24 mouse cellular contexts compared by ENCODE assay signal in the genomic region with DNA sequence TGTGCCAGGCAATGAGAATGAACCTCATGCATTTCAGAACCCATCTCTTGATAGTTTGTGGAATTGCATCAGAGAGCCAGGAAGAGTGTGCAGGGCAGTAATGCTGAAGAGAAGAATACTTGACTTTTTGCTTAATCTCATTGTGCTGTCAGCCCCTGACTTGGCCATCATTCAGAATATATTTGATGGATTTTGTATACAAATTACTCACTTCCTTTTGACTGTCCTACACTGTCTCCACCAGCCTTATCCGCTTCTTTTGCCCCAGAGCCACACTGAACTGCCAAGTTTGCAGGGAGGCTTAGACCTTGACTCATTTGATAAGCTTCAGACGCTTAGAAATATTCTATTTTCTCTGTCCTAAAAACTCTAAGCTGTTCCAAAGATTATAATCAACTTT.
DNase-seq lines count a peak whose midpoint lies in the region; TF ChIP-seq lines count a peak whose summit lies in the region.
"Had no signal": no experiment of that assay in that cellular context is flagged by ENCODE, and none has a peak within 500 bp of the region (broad histone marks: within the 10 kb centered on the region; RNA-seq: fewer than 3 reads in every experiment).

No protein-coding gene starts in this region.

- TF ChIP-seq EP300 in heart, adult 2 months (IDR thresholded peaks at IDR 0.05; ENCODE audit: insufficient read depth, low read depth, low read length) = no peak

- DNase-seq in heart, adult 2 months = no peak
- no peak for DNase-seq in heart, postnatal 10 days
- DNase-seq in 3T3-L1 (ENCODE audit: low read depth, low spot score) (peak; percentile 68), 416B (ENCODE audit: low read depth) (peak; percentile 40)
- no peak for DNase-seq in kidney, postnatal 10 days
- no peak for DNase-seq in lung, adult 18-20 months
- DNase-seq: cerebellum, adult 2 months; cerebellum, postnatal 25 days; gastrocnemius, postnatal 14 days; kidney, postnatal 36 days; layer of hippocampus, postnatal 36 days; liver; lung, postnatal 4 days; midbrain, embryonic 14.5 days; right cerebral cortex, postnatal 4 days; thymus, adult 18-20 months; thymus, postnatal 36 days had no signal

- H3K9ac ChIP-seq in heart, adult 2 months (ENCODE audit: low read depth, low read length) = no peak overlapping the region
- H3K9ac ChIP-seq: forebrain, embryonic 13.5 days; heart, embryonic 12.5 days; hindbrain, embryonic 14.5 days; neural tube, embryonic 15.5 days had no signal

- no peaks in the 10 kb centered on the region for H3K79me2 ChIP-seq in heart, adult 2 months (replicated peaks; ENCODE audit: control insufficient read depth, insufficient read depth, low read length)

- peak overlapping the region; percentile 18; the same call in 1 of the 2 replicates for H3K27ac ChIP-seq in heart, adult 2 months
- peak overlapping the region; percentile 78 for H3K27ac ChIP-seq in cortical plate, adult 2 months (ENCODE audit: insufficient read depth, low read length)
- H3K27ac ChIP-seq: forebrain, embryonic 13.5 days; hindbrain, embryonic 14.5 days; neural tube, embryonic 15.5 days; stomach, postnatal 0 days had no signal

- H3K4me1 ChIP-seq in heart, adult 2 months (ENCODE audit: control insufficient read depth, insufficient read depth, low read length) = no peaks in the 10 kb centered on the region; the same call in 1 of the 2 replicates
- no peaks in the 10 kb centered on the region; the same call in 1 of the 2 replicates for H3K4me1 ChIP-seq in cortical plate, adult 2 months (ENCODE audit: control insufficient read depth, insufficient read depth, low read length)
- H3K4me1 ChIP-seq: forebrain, embryonic 13.5 days; heart, embryonic 12.5 days; neural tube, embryonic 15.5 days had no signal

- no peak for TF ChIP-seq CTCF in heart, adult 2 months (IDR thresholded peaks at IDR 0.05)
- TF ChIP-seq CTCF in cortical plate, adult 2 months (IDR thresholded peaks at IDR 0.05; ENCODE audit: extremely low read depth, insufficient read depth, low read length) = no peak

- 30% methylated on average over 2 of the region's 2 CpGs for WGBS in heart, adult 2 months

- H3K36me3 ChIP-seq in heart, adult 2 months (ENCODE audit: control insufficient read depth, insufficient read depth, low read length) = no peaks in the 10 kb centered on the region
- H3K36me3 ChIP-seq: G1E; heart, embryonic 12.5 days; neural tube, embryonic 15.5 days had no signal

- intact Hi-C loops in heart, adult 2 months (cut with DNase I) = no loop called here
- intact Hi-C loops in heart, postnatal 10 days (cut with DNase I) = no loop called here

- H3K27me3 ChIP-seq in heart, adult 2 months (ENCODE audit: control insufficient read depth, insufficient read depth, low read length) = no peaks in the 10 kb centered on the region
- H3K27me3 ChIP-seq: forebrain, embryonic 13.5 days; heart, embryonic 12.5 days; neural tube, embryonic 15.5 days had no signal

- TF ChIP-seq POLR2A in heart, adult 2 months (IDR thresholded peaks at IDR 0.05; ENCODE audit: insufficient read depth, low read depth, low read length) = no peak
- no peak for TF ChIP-seq POLR2A in cortical plate, adult 2 months (IDR thresholded peaks at IDR 0.05; ENCODE audit: extremely low read depth, insufficient read depth, low read length)

- H3K4me3 ChIP-seq in heart, adult 2 months = no peak overlapping the region
- no peak overlapping the region for H3K4me3 ChIP-seq in cortical plate, adult 2 months (ENCODE audit: insufficient read depth, low read length)
- H3K4me3 ChIP-seq: forebrain, embryonic 13.5 days; heart, embryonic 12.5 days; neural tube, embryonic 15.5 days had no signal

Comparison
In these comparisons a context has a peak if more than half of its experiments do, and no peak if none do; other contexts are left out.
1. DNase-seq: peak in 3T3-L1 (single experiment) and 416B (single experiment); none in heart, adult 2 months (0 of 2), heart, postnatal 10 days (0 of 2), kidney, postnatal 10 days (single experiment) and lung, adult 18-20 months (0 of 2).